Mouse (Mus musculus) erythroblast, embryonic 14.5 days (primary cell): ENCODE data around the gene Akap6. TPM values are rescaled to one million over a fixed set of nuclear protein-coding genes. Genes with fewer than 3 reads are reported as not detected.

Experiments
- H3K27me3 ChIP-seq: 2 replicates; pipeline ENCODE4 v1.6.1; 2012; ENCODE audit warnings: inconsistent platforms; ENCODE audit not compliant: control insufficient read depth
- H3K36me3 ChIP-seq: 2 replicates; pipeline ENCODE4 v1.6.1; 2012; ENCODE audit warnings: mild to moderate bottlenecking, inconsistent platforms; ENCODE audit not compliant: control insufficient read depth
- H3K4me1 ChIP-seq: 2 replicates; pipeline ENCODE4 v1.6.1; 2012; ENCODE audit warnings: inconsistent platforms; ENCODE audit not compliant: control insufficient read depth
- H3K4me3 ChIP-seq: replicated peaks from 2 replicates; pipeline ENCODE3; 2012; ENCODE audit warnings: moderate library complexity, mild to moderate bottlenecking, inconsistent platforms
- H3K9me3 ChIP-seq: 2 replicates; pipeline ENCODE4 v1.6.1; 2012; ENCODE audit warnings: low read length, inconsistent platforms, mixed read lengths; ENCODE audit not compliant: control insufficient read depth
- GATA1 ChIP-seq: IDR thresholded peaks from 2 replicates; pipeline ENCODE4 v1.6.1; 2012; ENCODE audit warnings: low read length, inconsistent platforms, mixed read lengths
- TAL1 ChIP-seq: IDR thresholded peaks from 3 replicates; pipeline ENCODE4 v1.6.1; 2012; ENCODE audit warnings: low read length, inconsistent platforms, mixed read lengths
- polyA plus RNA-seq: library from polyadenylated mRNA; stranded (reverse); fragments of >175 nt; gene quantifications from 2 replicates; pipeline ENCODE4 v1.2.3, GENCODE M21; 2012

Gene Akap6
- polyA plus RNA-seq, 1 experiment = not detected

DNA sequence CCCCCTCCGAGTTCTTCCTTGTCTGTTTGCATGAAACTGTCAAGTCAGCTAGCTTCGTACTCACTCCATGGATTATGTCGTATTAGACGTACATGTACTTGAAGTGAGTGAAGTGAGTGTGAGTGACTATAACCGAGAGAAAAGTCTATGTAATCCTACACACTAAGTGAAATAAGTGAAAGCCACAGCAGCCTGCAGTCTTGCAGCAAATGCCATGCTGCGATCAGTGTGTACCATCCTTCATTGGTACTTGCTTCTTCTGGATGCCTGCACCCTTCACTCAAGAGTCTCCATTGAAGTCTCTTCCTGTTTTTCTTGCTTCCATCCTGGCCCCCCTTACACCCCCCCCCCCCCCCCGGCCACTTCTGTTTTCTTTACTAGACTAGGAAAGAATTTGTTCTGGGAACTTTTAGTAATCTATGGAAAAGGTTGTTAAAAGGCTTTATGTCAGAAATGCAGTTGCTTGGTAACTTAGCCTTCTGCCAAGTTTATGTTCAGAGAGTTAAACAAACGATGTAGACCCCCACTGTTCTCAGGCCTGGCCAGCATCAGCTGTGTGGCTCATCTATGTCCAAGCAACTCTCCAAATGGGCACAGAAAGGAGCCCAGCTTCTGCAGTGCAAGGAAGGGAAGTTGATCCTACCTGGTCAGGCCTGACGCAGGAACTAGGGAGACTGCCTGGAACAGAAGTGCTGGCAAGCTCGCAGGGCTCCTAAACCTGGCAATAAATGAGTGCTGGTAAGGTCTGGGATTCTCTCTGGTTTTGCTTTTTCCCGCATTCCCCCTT is 73.5 kb downstream of the Akap6 start:
- H3K36me3 ChIP-seq = no peaks in the 10 kb centered on the region
- no peaks in the 10 kb centered on the region for H3K9me3 ChIP-seq
- no peaks in the 10 kb centered on the region for H3K27me3 ChIP-seq
- no peak for TF ChIP-seq GATA1
- TF ChIP-seq TAL1 = no peak
- no peak overlapping the region for H3K4me3 ChIP-seq
- H3K4me1 ChIP-seq = no peaks in the 10 kb centered on the region

DNA sequence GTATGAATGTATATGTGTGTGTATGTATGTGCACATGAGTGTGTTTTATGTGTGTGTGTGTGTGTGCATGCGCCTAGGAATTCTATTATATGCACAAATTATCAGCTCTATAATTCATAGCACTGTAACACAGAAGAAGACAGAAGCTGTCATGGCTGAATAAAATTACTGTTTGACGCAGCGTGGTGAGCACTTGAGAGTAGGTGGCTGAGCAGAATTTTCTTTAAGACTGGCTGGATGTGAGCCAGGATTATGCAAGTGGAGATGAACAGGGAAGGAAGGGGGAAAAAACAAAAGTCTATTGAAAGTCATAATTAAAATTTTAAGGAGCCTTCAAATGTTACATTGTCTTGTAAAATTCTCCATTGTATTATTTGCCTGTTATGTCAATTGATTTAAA is 74.7 kb downstream of the Akap6 start:
- H3K27me3 ChIP-seq = no peaks in the 10 kb centered on the region
- H3K4me3 ChIP-seq = no peak overlapping the region
- no peaks in the 10 kb centered on the region for H3K9me3 ChIP-seq
- H3K36me3 ChIP-seq = no peaks in the 10 kb centered on the region
- no peaks in the 10 kb centered on the region for H3K4me1 ChIP-seq
- TF ChIP-seq GATA1 = no peak
- no peak for TF ChIP-seq TAL1

DNA sequence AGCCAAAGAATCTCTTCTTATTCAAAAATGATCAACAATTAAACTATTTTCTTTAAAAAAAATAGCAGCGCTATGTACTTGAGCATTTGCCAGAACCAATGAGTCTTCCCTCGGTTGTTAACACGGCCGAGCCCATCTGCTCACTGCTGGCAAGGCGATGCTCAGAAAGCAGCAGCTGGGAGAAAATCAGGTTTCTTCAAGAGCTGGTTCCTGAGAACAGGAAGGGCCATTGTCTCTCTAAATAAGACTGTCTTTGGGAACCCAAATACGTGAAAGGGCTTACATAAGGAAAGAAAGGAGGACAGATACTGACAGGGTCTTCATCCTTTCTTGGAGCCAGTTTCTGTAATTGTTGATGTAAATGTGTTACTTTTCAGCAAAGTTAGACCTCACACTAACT is 75.2 kb downstream of the Akap6 start:
- TF ChIP-seq GATA1 (no peak), TAL1 (no peak)
- no peaks in the 10 kb centered on the region for H3K9me3 ChIP-seq
- no peaks in the 10 kb centered on the region for H3K27me3 ChIP-seq
- no peak overlapping the region for H3K4me3 ChIP-seq
- H3K36me3 ChIP-seq = no peaks in the 10 kb centered on the region
- no peaks in the 10 kb centered on the region for H3K4me1 ChIP-seq

DNA sequence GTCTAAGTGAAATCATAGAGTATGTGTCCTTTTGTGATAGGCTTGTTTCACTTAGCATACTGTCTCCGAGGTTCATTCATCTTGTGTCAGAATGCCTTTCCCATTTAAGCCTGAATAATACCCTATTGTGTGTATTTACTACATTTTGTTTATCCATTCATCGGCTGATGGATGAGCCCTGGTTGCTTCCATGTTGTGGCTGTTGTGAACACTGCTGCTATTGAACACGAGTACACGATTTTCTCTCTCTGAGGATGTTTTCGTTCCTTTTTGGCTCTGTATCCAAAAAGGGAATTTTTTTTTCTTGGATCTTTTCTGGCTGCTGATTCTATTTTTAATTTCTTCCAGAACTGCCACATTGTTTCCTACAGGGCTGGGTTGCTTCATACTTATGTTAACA is 81.0 kb downstream of the Akap6 start:
- H3K36me3 ChIP-seq = no peaks in the 10 kb centered on the region
- H3K4me3 ChIP-seq = no peak overlapping the region
- TF ChIP-seq GATA1 = no peak
- no peak for TF ChIP-seq TAL1
- H3K27me3 ChIP-seq = no peaks in the 10 kb centered on the region
- H3K4me1 ChIP-seq = no peaks in the 10 kb centered on the region
- H3K9me3 ChIP-seq = no peaks in the 10 kb centered on the region

DNA sequence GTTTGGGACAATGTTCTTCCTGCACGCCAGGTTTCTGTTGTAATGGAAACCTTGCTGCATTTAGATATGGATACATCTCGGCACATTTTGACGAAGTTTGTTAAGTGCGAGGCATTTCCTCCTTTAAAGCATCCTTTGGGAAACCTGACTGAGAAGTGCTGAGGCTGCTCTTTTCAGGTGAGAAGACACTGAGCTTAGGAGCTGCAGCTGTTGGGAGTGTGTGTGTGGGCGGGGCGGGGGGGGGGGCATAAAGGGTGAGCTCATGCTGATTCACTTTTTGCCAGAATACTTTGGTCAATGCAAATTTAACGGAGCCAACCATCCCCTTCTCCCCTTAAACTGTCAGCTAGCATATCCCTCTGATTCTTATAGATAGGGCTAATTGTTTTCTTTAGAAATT is 81.9 kb downstream of the Akap6 start:
- H3K4me1 ChIP-seq = no peaks in the 10 kb centered on the region
- TF ChIP-seq TAL1 (no peak), GATA1 (no peak)
- no peaks in the 10 kb centered on the region for H3K9me3 ChIP-seq
- no peaks in the 10 kb centered on the region for H3K27me3 ChIP-seq
- no peaks in the 10 kb centered on the region for H3K36me3 ChIP-seq
- H3K4me3 ChIP-seq = no peak overlapping the region

DNA sequence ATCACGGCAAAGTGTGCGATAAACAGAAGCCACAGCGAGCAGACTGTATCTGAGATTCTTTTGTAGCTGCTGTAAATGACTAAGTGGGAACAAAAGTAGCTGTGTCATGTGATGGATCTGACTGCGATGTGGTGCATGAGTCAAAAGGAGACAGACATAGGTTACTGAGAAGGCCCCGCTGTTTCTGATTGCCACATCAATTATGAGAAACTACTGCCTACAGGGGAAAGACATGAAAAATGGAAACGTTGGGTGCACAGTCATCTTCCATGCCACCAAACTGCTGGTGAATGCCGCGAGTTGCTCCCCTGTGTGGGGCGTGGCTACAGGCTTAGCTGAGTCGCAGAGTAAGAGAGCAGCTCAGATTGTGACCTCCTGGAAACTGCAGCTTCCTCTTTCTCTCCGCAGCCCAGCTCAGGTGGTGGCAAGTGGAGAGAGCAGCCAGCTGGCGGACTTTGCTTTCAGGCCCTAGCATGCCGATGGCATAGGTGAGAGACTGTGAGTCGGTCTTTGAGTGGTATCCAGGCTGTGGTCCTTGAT is 83.8 kb downstream of the Akap6 start:
- no peaks in the 10 kb centered on the region for H3K4me1 ChIP-seq
- H3K4me3 ChIP-seq = no peak overlapping the region
- H3K36me3 ChIP-seq = no peaks in the 10 kb centered on the region
- TF ChIP-seq TAL1 (no peak), GATA1 (no peak)
- H3K27me3 ChIP-seq = no peaks in the 10 kb centered on the region
- no peaks in the 10 kb centered on the region for H3K9me3 ChIP-seq

DNA sequence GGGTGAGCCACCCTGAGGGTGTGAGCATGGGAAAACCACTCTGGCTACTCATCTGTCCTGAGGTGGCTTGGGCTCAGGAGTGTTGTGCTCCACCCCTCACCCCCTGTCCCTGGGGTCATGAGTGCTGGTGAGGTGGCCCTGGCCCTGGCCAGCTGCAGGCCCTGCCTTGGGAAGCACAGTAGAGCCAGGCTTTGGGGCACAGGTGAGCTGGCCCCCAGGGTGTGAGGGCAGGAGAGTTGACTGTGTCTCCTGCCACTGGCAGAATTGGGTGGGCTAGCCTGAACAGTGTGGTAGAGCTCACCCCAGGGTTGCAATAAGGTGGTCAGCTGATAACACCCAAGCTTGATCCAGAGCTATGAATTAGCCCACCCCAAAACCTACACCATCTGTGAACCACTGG is 86.0 kb downstream of the Akap6 start:
- H3K9me3 ChIP-seq = no peaks in the 10 kb centered on the region

DNA sequence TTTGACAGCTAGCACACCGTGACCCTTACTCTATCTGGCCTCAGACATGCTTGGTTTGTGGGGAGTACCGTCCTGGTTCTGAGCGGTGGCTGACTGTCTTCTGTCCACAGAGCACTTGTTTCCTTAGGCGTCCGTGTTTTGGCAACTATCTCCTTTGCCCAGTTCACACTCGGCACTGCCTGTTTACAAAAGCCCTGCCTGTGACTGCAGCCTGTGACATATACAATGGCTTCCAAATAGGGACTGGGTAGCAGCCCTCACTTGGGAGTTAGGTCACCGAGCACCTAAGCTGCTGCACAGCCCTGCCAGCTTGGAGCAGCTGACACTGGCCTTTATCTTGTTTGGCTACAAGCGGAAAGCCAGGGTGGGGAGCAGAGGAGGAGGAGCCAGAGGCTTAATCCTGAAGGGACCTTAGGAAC is 91.2 kb downstream of the Akap6 start:
- Histone ChIP-seq H3K4me1 (no peaks in the 10 kb centered on the region), H3K9me3 (no peaks in the 10 kb centered on the region)
- TF ChIP-seq TAL1 (no peak), GATA1 (no peak)

More for the DNA sequence above, 86.0 kb downstream of the Akap6 start:
- no peaks in the 10 kb centered on the region for H3K27me3 ChIP-seq
- TF ChIP-seq TAL1 (no peak), GATA1 (no peak)
- no peaks in the 10 kb centered on the region for H3K36me3 ChIP-seq
- H3K4me3 ChIP-seq = no peak overlapping the region
- H3K4me1 ChIP-seq = no peaks in the 10 kb centered on the region

DNA sequence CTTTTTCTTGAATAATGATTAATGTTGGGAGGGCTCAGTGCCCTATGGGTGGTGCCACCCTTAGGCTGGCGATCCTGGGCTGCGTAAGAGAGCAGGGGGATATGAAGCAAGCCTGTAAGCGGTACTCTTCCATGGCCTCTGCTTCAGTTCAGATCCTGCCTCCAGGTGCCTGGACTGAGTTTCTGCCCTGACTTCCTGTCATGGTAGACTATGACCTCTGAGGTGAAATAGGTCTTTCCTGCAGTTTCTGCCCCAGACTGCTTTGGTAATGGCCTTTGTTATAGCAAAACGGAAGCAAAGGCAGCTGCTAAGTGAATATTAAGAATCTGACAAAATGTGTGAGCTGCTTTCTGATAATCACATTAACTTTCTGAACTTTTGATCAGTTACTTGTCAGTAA is 94.9 kb downstream of the Akap6 start:
- H3K9me3 ChIP-seq = no peaks in the 10 kb centered on the region
- H3K36me3 ChIP-seq = no peaks in the 10 kb centered on the region
- no peaks in the 10 kb centered on the region for H3K27me3 ChIP-seq
- no peak overlapping the region for H3K4me3 ChIP-seq
- H3K4me1 ChIP-seq = no peaks in the 10 kb centered on the region
- no peak for TF ChIP-seq TAL1
- no peak for TF ChIP-seq GATA1

More for the DNA sequence above, 91.2 kb downstream of the Akap6 start:
- no peaks in the 10 kb centered on the region for H3K36me3 ChIP-seq
- H3K27me3 ChIP-seq = no peaks in the 10 kb centered on the region
- no peak overlapping the region for H3K4me3 ChIP-seq
